Mouse (Mus musculus): ENCODE measurements at regions not wholly inside any gene's neighbourhood (a gene's known extent, or its start where the extent isn't known, plus 50 kb on each side); places are given as distances from the start of the nearest gene placed in this dataset.
A peak's percentile ranks its signal among the peaks of the same experiment; 100 is the strongest.

- intact Hi-C loops (cut with DNase I) = loop anchor here (2.0 kb wide), 1 partner anchor 977 kb away; no protein-coding TSS in a partner anchor
Measured at GRCm38 (mm10) chr3:17793646-17794250, 154.5 kb upstream of the Cypt12 start.

DNA sequence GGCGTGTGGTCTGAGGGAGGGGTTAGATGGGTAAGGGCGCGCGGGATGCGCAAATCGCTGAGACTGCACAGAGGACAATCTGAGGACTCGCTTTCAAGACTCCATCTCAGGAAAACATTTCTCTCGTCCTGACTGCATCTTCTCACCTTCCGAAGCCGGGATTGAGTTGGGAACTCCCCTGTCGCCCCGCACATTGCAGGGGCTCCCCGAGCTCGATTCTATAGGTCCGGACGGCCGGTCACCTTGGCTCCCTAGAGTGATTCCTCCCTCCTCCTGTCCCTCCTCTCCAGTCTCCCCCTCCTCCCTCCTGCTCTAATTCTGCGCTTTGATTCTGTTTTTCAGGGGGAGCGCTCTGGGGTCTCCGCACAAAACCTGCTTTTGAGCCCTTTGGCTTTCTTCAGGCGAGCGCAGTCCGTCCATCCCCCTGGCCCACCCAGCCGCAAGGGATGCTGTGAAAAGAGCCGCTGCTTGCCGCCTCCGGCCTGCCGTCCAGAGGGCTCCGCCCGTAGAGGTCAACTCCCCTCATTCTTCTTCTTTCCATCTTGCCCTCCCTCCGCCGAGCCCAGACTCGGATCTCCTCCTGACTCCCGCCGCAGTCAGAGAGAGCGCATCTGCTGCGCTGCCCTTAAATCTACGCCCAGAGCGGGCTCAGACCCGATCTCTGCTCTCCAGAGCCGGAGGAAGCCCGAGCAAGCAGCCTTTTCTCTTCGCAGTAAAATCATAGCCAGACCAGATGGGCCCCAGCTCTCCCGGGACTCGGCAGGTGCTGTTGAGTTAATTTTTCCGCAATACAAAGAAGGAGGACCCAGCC is 153.8 kb upstream of the Cypt12 start:
- intact Hi-C loops (cut with DNase I) = loop anchor here (2.0 kb wide), 1 partner anchor 978 kb away; no protein-coding TSS in a partner anchor
- peak; percentile 71 to 78 for DNase-seq (ENCODE audit: low spot score in 2 of 2)

More at GRCm38 (mm10) chr3:17793646-17794250, 154.5 kb upstream of the Cypt12 start:
- peak; percentile 73 to 79 for DNase-seq (ENCODE audit: low spot score in 2 of 2)

DNA sequence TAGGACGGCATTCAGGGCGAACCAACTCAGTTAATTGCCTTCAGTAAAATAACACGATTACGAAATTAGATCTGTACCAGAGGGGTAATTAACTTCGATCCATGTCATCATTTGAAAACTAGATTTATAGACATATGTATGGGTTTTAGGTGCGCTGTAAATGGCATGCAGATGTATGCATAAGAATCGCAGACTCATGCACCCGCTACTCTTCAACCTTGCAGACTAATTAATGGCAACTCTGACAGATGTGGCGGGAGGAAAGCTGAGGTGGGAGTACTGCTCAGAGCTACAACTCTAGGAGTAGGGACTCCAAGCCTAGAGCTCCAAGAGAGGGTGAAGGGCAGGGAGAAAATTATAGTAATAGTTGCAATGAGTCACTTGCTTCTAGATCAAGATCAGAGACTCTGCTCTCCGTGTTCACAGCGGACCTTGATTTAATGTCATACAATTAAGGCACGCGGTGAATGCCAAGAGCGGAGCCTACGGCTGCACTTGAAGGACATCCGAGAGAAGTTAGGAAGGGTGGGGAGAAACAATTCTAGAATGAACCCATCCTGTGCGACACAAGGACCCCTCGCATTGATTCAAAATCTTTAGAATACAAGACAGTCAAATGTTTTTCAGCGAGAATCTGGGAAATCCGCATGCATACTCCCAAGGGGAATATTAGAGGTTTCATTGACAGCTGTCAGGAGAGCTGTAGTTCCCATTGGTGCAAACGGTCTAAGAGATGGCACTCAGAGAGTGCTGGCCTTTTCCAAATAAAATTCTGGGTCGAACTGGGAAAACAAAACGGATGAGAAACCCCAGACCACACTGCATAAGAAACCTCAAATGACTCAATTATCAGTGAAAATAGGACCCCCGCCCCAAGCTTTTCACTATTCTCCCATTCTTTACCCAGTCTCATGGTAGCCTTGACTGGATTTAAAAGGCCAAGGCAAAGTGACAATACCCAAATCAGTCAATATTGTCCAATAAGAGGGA is 152.6 kb upstream of the Cypt12 start:
- intact Hi-C loops (cut with DNase I) = loop anchor here (2.0 kb wide), 1 partner anchor 979 kb away; no protein-coding TSS in a partner anchor
- DNase-seq (ENCODE audit: low spot score in 2 of 2) = no peak

DNA sequence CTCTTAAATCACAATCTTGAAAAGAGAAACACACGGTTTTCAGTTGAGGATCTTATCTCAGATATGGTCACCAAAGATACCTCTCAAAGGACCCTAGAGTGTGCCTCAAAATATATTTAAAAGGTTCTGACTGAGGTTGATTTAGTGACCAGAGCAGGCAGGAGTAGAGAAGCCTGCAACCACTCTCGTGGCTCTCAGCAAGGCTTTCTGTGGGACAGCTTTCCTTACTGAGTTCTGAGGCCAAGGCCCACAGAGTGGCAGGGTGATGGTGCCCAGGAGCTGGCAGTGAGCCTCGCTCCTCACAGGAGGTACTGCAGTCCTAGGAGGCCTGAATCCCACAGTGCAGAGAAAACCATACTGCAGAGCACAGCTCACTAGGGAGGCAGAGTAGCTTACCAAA is 151.4 kb upstream of the Cypt12 start:
- DNase-seq (ENCODE audit: low spot score in 2 of 2) = no peak
- intact Hi-C loops (cut with DNase I) = no loop called here

DNA sequence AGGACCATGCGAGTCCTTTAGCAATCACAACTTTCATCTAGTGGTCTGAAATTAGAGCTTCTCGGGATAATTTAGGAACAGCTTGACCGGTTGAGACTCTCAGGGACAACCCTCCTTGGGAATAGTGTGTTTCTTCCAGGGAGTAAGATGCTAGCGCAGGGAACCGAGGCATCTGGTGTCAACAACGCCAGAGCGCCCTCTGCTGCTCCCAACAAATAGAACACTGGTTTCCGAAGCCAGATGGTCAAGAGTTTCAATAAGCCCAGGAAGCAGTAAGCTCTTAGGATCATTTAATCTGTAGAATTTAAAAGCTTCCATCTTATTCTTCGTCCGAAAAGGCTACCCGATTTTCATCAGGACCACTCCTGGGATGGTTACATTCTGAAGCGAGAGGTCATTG is 149.8 kb upstream of the Cypt12 start:
- DNase-seq (ENCODE audit: low spot score in 2 of 2) = peak; percentile 85 to 87
- intact Hi-C loops (cut with DNase I) = no loop called here

GRCm38 (mm10) chr3:17799120-17799519 is 149.1 kb upstream of the Cypt12 start:
- intact Hi-C loops (cut with DNase I) = no loop called here
- no peak for DNase-seq (ENCODE audit: low spot score in 2 of 2)

DNA sequence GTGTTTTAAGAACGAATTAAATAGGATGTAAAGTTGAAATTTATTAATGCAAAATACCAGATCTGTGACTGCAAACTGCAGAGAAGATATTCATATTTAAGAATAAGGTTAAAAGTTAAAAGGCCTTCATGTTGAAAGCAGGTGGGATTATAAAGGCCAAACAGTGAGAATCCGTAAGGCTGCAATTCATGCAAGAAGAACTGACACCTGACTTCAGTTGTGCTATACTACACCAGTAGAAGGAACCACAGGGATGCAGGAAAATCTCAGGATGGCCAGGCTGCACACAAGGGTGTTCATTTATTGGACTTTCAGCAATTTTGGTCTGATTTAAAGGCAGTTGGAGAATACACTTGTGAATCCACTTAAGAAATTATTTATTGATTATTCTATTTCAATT is 147.4 kb upstream of the Cypt12 start:
- intact Hi-C loops (cut with DNase I) = no loop called here
- DNase-seq (ENCODE audit: low spot score in 2 of 2) = no peak

DNA sequence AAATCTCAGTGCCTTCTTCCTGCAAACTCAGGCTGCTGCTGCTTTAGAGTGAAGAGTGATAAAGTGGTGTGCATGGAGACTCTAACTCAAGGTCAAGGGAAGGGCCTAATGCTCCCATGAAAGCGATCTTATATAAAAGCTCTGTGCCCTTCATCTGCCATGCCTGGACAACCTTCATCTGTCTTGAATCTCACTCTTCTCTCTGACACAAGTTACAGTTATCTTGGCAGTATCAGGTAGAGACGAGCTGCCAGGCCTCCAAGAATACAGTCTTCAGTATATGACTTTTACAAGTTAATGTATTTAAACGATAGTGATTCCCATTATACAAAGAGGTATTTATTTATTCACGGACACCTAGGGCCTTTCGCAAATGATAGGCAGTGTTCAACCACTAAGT is 146.7 kb upstream of the Cypt12 start:
- DNase-seq (ENCODE audit: low spot score in 2 of 2) = no peak
- intact Hi-C loops (cut with DNase I) = no loop called here

DNA sequence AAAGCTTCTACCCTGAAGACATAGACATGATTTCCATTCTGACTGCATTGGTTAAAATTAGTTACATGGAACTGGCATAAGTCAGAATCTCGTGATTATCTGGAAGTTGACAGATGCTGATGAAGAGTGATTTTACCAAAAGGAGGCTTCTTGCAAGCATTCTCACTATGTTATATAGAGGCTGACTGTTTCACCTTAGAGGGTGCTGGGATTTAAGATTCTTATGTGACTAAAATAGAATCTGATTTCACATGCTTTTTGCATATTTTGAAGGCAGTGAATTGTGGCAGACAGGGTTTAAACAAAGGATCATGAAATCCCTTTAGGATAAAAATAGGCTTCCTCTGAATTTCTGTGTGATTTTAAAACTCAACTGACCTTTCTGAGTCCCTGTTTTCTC is 143.0 kb upstream of the Cypt12 start:
- intact Hi-C loops (cut with DNase I) = no loop called here
- no peak for DNase-seq (ENCODE audit: low spot score in 2 of 2)

GRCm38 (mm10) chr3:17811290-17811689 is 136.9 kb upstream of the Cypt12 start:
- intact Hi-C loops (cut with DNase I) = no loop called here
- DNase-seq (ENCODE audit: low spot score in 2 of 2) = no peak

DNA sequence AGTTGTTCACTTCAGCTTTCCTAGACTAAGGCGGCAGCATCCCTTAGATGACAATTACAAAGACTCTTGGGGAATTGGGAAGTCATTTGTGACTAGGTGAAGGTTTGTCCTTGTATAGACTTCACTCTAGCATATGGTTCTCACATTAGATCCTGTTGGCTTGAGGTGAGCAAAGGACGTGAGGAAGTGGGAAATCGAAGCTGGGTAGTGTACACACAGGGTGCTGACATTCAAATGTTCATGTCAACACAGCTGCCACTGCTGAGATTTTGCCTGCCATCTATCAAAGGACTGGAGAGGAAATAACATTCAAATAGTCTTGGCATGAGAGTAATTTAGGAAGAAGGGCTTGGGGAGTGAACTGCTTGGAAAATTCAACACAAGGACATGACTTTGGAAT is 124.0 kb upstream of the Cypt12 start:
- no peak for DNase-seq (ENCODE audit: low spot score in 2 of 2)
- intact Hi-C loops (cut with DNase I) = loop anchor here (2.0 to 10.0 kb wide), 4 partner anchors 1009 to 1779 kb away; no protein-coding TSS in a partner anchor

- intact Hi-C loops (cut with DNase I) = loop anchor here (2.0 to 10.0 kb wide), 4 partner anchors 1010 to 1780 kb away; no protein-coding TSS in a partner anchor
- peak; percentile 51 to 73 for DNase-seq (ENCODE audit: low spot score in 2 of 2)
Measured at GRCm38 (mm10) chr3:17824662-17825061, 123.5 kb upstream of the Cypt12 start.

DNA sequence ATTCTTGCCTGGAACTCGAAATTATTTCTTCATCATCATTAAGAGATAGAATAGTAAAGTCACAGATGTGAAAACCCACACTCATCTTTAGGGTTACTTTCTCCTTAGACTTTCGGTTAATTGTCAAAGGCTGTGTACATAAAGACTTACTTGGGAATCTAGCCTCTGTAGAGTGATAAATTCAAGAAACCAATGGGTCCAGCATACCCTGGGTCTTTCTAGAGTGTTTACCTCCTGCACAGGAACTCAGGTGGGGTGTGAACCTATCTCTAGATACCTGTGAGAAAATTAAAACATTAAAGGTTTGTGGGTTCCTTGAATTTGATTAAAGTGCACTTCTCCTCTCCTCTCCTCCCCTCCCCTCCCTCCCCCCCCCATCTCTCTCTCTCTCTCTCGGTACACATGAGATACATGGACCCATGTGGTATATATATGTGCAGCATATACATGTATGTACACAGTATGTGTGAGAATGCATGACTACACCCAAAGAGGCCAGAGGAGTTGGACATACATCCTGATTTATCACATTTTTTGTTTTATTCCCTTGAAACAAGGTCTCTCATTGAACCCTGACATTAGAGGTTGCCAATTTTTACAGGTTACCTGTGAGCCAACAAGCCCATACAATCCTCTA is 122.8 kb upstream of the Cypt12 start:
- DNase-seq (ENCODE audit: low spot score in 2 of 2) = no peak
- intact Hi-C loops (cut with DNase I) = loop anchor here (2.0 to 10.0 kb wide), 4 partner anchors 1011 to 1781 kb away; no protein-coding TSS in a partner anchor

DNA sequence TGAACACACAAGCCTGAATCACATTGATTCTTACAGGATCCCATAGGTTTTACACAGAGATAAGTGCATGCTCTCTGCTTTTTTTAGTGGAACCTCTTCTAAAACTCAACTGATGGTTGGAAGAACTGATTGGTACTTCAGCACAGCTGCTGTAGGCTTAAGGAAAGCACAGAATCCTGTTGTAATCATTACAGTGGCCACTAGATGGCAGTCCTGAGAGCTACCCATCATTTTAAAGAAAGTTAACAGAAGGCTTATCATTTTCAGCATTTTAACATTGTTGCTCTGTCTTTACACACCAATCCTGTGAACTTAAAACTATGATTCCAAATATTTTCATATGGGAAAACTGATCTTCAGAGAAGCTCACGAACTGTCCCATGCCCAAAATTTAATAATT is 113.5 kb upstream of the Cypt12 start:
- intact Hi-C loops (cut with DNase I) = loop anchor here (2.0 to 10.0 kb wide), 2 partner anchors 36 to 1230 kb away; no protein-coding TSS in a partner anchor
- DNase-seq (ENCODE audit: low spot score in 2 of 2) = peak; percentile 93 to 95

DNA sequence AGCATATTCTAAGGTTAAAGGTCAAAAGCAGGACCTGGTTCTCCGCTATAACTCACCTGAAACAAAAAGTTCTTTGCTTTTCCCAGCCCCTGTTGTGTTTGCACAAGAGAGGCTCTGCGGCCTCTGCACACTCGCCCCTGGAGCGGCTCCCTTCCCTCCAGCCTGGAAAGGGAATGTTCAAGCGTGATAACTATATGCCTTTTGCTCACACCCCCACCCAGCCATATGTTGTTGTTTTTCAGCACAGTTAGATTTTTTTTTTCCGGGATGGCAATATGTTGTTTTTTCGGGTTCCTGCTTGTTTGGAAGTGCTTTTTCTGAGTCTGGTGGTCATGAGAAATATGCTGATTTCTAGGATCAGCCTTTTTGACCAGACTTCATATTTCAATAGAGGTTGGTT is 100.6 kb upstream of the Cypt12 start:
- intact Hi-C loops (cut with DNase I) = no loop called here
- peak in 1 of 2 experiments; percentile 54 for DNase-seq (ENCODE audit: low spot score in 2 of 2)

- peak in 1 of 2 experiments; percentile 41 for DNase-seq (ENCODE audit: low spot score in 2 of 2)
- intact Hi-C loops (cut with DNase I) = no loop called here
Measured at GRCm38 (mm10) chr3:17848181-17848580, 100.0 kb upstream of the Cypt12 start.

- intact Hi-C loops (cut with DNase I) = no loop called here
- DNase-seq (ENCODE audit: low spot score in 2 of 2) = peak; percentile 5 to 6
Measured at GRCm38 (mm10) chr3:17862367-17862766, 85.8 kb upstream of the Cypt12 start.

- intact Hi-C loops (cut with DNase I) = no loop called here
Measured at GRCm38 (mm10) chr3:17865112-17865511, 83.1 kb upstream of the Cypt12 start.

More at GRCm38 (mm10) chr3:17865112-17865511, 83.1 kb upstream of the Cypt12 start:
- no peak for DNase-seq (ENCODE audit: low spot score in 2 of 2)
